Mouse (Mus musculus) small intestine, adult 2 months (tissue): ENCODE measurements around the gene Bok. TPM values are rescaled to one million over a fixed set of nuclear protein-coding genes. Genes with fewer than 3 reads are reported as not detected.

Source experiments
- H3K27ac ChIP-seq: fragments of 200-500 bp; 2 replicates; pipeline ENCODE4 v1.5.1; 2012; ENCODE audit warnings: low read depth, low read length, control low read depth, inconsistent platforms; ENCODE audit not compliant: insufficient read depth
- H3K27me3 ChIP-seq: fragments of 200-500 bp; 2 replicates; pipeline ENCODE4 v1.6.1; 2012; ENCODE audit warnings: mild to moderate bottlenecking, moderate library complexity, low read length, inconsistent platforms; ENCODE audit not compliant: control insufficient read depth, insufficient read depth
- H3K36me3 ChIP-seq: fragments of 200-500 bp; 2 replicates; pipeline ENCODE4 v1.6.1; 2012; ENCODE audit warnings: mild to moderate bottlenecking, low read length, control low read depth, inconsistent platforms; ENCODE audit not compliant: control insufficient read depth, insufficient read depth
- H3K4me1 ChIP-seq: fragments of 200-500 bp; 2 replicates; pipeline ENCODE4 v1.6.1; 2012; ENCODE audit warnings: low read length, inconsistent platforms, mixed read lengths; ENCODE audit not compliant: control insufficient read depth, insufficient read depth, insufficient read length
- H3K4me3 ChIP-seq: fragments of 200-500 bp; 2 replicates; pipeline ENCODE4 v1.5.1; 2012; ENCODE audit warnings: low read depth, mild to moderate bottlenecking, control low read depth, inconsistent platforms, low read length, moderate library complexity
- CTCF ChIP-seq: fragments of 200-500 bp; IDR thresholded peaks from 2 replicates; pipeline ENCODE4 v1.5.1; 2012; ENCODE audit warnings: low read depth, mild to moderate bottlenecking, control low read depth, inconsistent platforms, low read length, moderate library complexity, mixed read lengths; ENCODE audit not compliant: insufficient replicate concordance, insufficient read length; ENCODE audit errors: extremely low read depth
- POLR2A ChIP-seq: fragments of 200-500 bp; IDR thresholded peaks from 2 replicates; pipeline ENCODE4 v1.6.1; 2012; ENCODE audit warnings: low read depth, mild to moderate bottlenecking, control low read depth, inconsistent platforms, low read length, moderate library complexity
- WGBS: fragments of 180-500 bp; shearing (Covaris S2); methylation state at CpG from one replicate; pipeline ENCODE4 v1.1.7; 2018; 5-methylcytosine and 5-hydroxymethylcytosine counted together
- polyA plus RNA-seq: library from polyadenylated mRNA; depleted of rRNA; stranded (reverse); fragments of >200 nt; gene quantifications from 2 replicates; pipeline ENCODE4 v1.2.3, GENCODE M21; 2012

Bok gene
- polyA plus RNA-seq, 1 experiment: 106 TPM

DNA sequence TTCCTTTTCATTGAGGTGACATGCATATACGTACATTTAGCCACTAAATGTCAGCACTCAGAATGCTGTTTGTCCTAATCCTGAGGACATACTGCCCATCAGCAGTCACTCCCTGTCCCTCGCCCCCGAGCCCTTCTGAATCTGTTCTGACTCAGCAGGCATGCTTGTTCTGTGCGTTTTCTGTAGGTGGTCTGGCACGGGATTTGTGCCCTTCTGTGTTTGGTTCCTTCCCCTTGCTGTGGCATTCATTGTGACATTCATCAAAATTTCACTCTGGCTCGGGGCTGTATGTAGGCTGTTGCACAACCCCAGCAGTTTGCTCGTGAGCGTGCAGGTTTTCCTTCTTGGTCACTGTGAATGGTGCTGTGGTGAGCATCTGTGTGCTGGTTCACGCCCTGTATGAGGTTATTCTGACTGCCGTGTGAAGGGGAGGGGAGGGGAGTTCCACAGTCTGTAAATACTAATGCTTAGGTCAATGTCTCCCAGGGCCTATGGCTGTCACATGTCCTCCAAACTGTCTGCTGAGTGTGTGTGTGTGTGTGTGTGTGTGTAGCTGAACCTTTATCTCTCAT, 6.4 kb downstream of the Bok start:
- Histone ChIP-seq H3K4me1 (peaks cover 35% of the 10 kb centered on the region), H3K36me3 (peaks cover 5% of the 10 kb centered on the region; the same call in 1 of the 2 replicates), H3K4me3 (no peak overlapping the region), H3K27me3 (no peaks in the 10 kb centered on the region), H3K27ac (peak overlapping the region; percentile 50)
- no peak for TF ChIP-seq CTCF
- TF ChIP-seq POLR2A: no peak
- 66% methylated on average over 10 of the region's 10 CpGs for WGBS

DNA sequence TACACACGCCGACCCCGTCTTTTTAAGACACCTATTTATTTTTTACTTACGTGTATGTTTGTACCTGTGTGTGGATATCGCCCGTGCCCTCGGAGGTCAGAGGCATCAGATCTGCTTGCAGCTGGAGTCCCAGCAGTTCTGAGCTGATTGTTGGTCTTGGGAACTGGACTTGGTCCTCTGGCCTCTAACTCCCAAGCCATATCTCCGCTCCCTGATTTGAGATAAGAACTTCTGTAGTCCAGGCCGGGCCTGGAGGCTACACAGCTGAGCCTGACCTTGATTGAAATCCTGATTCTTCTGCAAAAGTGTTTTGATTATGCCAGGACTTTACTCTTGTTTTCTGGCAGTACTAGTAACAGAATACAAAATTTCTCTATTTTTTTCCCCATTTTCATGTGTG, 7.3 kb downstream of the Bok start:
- Histone ChIP-seq H3K27me3 (no peaks in the 10 kb centered on the region), H3K36me3 (peaks cover 5% of the 10 kb centered on the region; the same call in 1 of the 2 replicates), H3K4me1 (peaks cover 30% of the 10 kb centered on the region), H3K27ac (peak overlapping the region; percentile 50), H3K4me3 (no peak overlapping the region)
- TF ChIP-seq POLR2A: no peak
- no peak for TF ChIP-seq CTCF
- WGBS: 32% methylated on average over 9 of the region's 9 CpGs

DNA sequence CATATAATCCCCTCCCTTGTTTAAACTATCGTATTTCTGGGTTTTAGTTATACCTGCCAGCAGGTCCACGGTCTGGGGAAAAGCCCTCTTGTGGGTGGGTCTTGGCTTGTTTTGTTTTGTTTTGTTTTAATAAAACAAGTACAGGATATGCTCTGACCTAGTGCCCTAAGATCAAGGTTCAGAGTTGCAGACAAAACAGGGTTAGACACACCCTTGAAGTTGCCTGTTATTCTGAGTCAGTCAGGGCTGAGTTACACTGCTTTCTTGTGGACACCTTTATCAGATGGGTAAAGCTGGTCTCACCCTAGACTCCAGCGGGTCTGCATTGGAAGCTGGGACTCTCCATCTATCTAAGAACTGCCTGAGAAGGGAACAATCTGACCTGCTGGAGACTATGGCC, 8.0 kb downstream of the Bok start:
- H3K36me3 ChIP-seq: peaks cover 5% of the 10 kb centered on the region; the same call in 1 of the 2 replicates
- 21% methylated on average over 3 of the region's 3 CpGs for WGBS
- H3K4me3 ChIP-seq: no peak overlapping the region
- H3K4me1 ChIP-seq: peaks cover 27% of the 10 kb centered on the region
- TF ChIP-seq CTCF (no peak), POLR2A (no peak)
- H3K27me3 ChIP-seq: no peaks in the 10 kb centered on the region
- peak overlapping the region; percentile 72 for H3K27ac ChIP-seq

DNA sequence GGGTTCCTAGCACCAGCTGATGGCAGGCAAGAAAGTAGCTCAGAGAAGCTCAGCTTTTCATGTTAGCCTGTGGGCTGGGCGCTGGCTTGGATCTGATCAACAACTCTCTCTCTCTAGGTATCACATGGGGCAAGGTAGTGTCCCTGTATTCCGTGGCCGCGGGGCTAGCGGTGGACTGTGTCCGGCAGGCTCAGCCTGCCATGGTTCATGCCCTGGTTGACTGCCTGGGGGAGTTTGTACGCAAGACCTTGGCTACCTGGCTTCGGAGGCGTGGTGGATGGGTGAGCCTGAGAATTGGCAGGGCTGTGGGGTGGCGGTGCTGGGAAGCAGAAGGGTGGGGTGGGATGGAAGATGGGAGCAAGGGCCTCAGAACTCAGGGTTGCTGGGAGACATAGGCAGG, 8.5 kb downstream of the Bok start:
- H3K27ac ChIP-seq: peak overlapping the region; percentile 44
- TF ChIP-seq CTCF (no peak), POLR2A (no peak)

DNA sequence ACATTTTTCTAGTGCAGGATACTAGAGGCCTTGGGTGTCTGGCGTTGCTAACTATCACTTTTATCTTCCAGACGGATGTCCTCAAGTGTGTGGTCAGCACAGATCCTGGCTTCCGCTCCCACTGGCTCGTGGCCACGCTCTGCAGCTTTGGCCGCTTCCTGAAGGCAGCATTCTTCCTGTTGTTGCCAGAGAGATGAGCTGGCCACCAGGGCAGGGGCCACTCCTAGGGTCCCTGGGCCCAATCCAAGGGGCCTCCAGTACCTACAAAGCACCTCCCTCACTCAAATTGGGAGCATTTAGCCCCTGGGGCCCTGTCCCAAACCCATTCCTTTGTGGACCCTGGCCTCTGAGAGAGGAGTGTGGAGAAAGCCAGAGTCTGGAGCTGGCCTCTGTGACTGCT, 9.5 kb downstream of the Bok start:
- Histone ChIP-seq H3K36me3 (peaks cover 5% of the 10 kb centered on the region; the same call in 1 of the 2 replicates), H3K4me1 (peaks cover 21% of the 10 kb centered on the region), H3K4me3 (no peak overlapping the region), H3K27ac (peak overlapping the region; percentile 51; the same call in 1 of the 2 replicates), H3K27me3 (no peaks in the 10 kb centered on the region)
- 79% methylated on average over 6 of the region's 6 CpGs for WGBS
- TF ChIP-seq POLR2A (no peak), CTCF (no peak)

More for the DNA sequence above, 8.5 kb downstream of the Bok start:
- Histone ChIP-seq H3K36me3 (peaks cover 5% of the 10 kb centered on the region; the same call in 1 of the 2 replicates), H3K4me1 (peaks cover 23% of the 10 kb centered on the region), H3K4me3 (peak overlapping the region; percentile 21), H3K27me3 (no peaks in the 10 kb centered on the region)
- 64% methylated on average over 10 of the region's 10 CpGs for WGBS

DNA sequence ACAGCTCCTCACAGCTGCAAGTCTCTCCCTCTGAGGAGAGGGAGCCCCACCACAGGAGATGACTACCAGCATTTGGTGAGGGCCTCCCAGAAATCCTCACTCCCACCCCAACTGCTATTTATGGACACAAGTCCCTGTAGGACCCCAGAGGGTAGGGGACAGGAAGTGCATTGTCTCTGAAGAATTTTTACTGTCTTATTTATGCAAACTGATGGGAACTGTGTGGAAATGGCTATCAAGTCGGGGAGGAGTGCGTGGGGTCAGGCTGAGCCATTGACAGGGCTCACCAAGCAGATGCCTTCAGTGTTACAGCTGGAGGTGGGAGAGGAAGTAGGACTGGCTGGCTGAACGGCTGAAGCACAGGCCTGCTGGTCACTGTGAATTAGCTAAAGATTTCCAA, 11.9 kb downstream of the Bok start:
- no peak for TF ChIP-seq POLR2A
- no peak for TF ChIP-seq CTCF
- Histone ChIP-seq H3K36me3 (peaks cover 5% of the 10 kb centered on the region; the same call in 1 of the 2 replicates), H3K27me3 (no peaks in the 10 kb centered on the region), H3K27ac (no peak overlapping the region), H3K4me3 (no peak overlapping the region), H3K4me1 (peaks cover 14% of the 10 kb centered on the region)
- 64% methylated on average over 3 of the region's 3 CpGs for WGBS

DNA sequence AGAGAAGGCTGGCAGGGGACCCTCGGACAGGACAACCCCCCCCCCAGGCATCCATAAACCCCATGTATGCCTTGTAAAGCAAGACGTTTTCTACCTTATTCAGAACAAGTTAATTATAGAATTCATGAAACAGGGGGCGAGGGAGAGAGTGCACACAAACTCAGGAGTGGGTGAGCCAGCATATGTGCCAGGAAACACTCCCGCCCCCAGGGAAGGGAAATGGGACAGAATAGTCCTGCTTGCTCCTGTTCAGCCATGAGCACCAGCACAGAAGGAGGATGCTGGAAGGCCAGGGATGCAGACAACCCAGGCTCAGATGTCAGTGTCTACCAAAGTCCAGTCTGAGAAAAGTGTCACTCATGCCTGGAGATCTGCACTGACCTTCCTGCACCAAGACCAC, 13.7 kb downstream of the Bok start:
- no peak for TF ChIP-seq CTCF
- TF ChIP-seq POLR2A: no peak
- H3K4me3 ChIP-seq: no peak overlapping the region
- no peaks in the 10 kb centered on the region for H3K27me3 ChIP-seq
- no peak overlapping the region for H3K27ac ChIP-seq
- WGBS: 86% methylated on average over 4 of the region's 4 CpGs
- peaks cover 6% of the 10 kb centered on the region; the same call in 1 of the 2 replicates for H3K36me3 ChIP-seq
- peaks cover 7% of the 10 kb centered on the region; the same call in 1 of the 2 replicates for H3K4me1 ChIP-seq
